Mouse (Mus musculus) skeletal muscle tissue, postnatal 0 days (tissue): Measurements from ENCODE around the gene Kansl3. TPM values are rescaled to one million over a fixed set of nuclear protein-coding genes. Genes with fewer than 3 reads are reported as not detected.

Experiments used
- microRNA-seq, 2 experiments: library from miRNA; unstranded; fragments of <30 nt; microRNA quantifications; one replicate each; pipeline ENCODE4; 2016
- polyA plus RNA-seq: library from polyadenylated mRNA; unstranded; fragments of >200 nt; fragmentation: Nextera tagmentation; extraction: Ambion mirVana; gene quantifications from 2 replicates; pipeline ENCODE4 v1.2.1, GENCODE M21; 2015

Gene Kansl3
- polyA plus RNA-seq: 20.3 and 23.6 TPM in 2 replicates

DNA sequence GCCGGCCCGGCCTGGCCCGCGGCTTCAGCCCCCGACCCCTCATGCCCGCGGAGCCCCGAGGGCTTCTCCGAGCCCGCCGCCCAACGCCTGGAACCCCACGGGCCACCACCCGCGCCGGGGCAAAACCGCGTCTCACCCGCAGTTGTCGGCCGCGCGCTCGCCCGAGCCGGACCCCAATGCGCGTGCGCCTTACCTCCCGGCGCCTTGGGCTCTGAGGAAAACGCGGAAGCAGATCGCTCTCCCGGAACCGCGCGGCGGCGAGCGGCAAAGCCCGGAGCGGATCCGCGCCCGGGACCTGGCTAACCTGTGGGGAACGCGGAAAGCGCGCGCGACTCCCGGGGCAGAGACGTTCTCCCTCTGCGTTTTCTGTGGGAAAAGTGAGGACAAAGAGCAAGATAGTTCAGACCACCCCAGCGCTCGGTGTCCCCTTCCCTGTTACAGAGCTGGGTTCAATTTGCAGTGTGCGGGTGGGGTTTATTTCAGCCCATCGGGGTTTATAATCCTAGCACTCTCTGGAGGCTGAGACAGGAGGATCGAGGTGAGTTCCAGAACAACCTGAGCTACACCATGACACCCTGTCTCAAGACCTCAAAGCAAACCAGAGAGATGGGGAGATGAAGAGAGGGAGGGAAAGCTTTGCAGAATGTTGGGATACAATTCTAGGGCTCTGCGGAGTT lies at the start of gene Kansl3:
TSS of gene Kansl3 (minus strand) at position 213 of the 677 bp plus-strand sequence.

GRCm38 (mm10) chr1:36371934-36372845 lies 3.2 kb upstream of the Kansl3 start, which contains the start of gene Fer1l5:
Gene Fer1l5, plus strand, starts transcription at chr1:36372291.

DNA sequence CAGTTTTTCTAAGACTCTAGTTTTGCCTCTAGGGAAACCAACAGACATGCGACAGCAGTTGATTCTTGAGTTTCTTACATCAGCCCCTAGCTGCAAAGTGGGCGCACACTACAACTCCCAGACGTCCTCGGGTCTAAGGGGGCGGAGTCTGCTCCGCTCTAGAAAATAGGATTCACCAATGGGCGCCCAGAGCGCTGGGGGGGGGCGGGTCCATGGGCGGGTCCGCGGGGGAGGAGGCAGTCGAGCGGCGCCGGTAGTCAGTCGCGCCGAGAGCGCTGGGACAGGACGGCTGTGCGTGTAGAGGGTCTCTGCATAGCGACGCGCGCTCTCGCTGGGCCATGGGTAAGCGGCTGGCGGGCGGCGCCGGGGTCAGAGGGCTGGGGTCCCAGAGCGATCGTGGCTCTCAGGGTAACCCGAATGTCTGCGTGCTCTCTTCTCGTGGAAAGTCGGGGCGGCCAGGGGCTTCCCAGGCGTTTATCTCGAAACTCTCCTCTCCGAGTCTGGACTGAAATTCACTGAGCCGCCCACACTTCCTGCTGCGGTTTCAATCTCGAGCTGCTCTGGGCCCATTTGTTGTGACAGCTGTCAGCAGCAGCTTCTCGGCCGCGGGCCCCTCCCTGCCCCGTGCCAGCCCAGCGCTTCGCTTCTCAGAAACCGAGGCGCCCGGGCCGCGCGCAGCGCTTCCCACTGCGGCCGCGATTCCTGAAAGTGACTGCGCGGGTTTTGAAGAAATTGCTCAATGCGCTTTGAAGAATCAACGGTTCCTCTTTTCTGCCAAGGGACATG lies 61.3 kb downstream of the Kansl3 start, which contains the start of gene Arid5a:
TSS of gene Arid5a (plus strand) at position 239 of the 786 bp plus-strand sequence.

Small RNA genes lying within 50 kb of the gene (microRNA-seq; reads per million reads assigned to microRNA genes)
- 0 to 0.30 reads per million in 2 experiments for gene Mir6898

Other genes with a start within 250 kb of the Kansl3 start
- 15.9 and 17.4 TPM in 2 replicates for gene Uggt1, start 124.5 kb downstream of the Kansl3 start, polyA plus RNA-seq
- 1.8 and 2.1 TPM in 2 replicates for gene Neurl3, start 94.5 kb downstream of the Kansl3 start, polyA plus RNA-seq
- 13.8 and 16.1 TPM in 2 replicates for gene Arid5a, start 61.4 kb downstream of the Kansl3 start, polyA plus RNA-seq
- 0.17 and 0.38 TPM in 2 replicates for gene Fer1l5, start 3.1 kb upstream of the Kansl3 start, polyA plus RNA-seq
- 26.3 and 27.8 TPM in 2 replicates for gene Lman2l, start 76.1 kb upstream of the Kansl3 start, polyA plus RNA-seq
- gene Cnnm4, start 102.4 kb upstream of the Kansl3 start, polyA plus RNA-seq: 5.9 TPM in 2 replicates
- 2.1 and 2.7 TPM in 2 replicates for gene Cnnm3, start 142.7 kb upstream of the Kansl3 start, polyA plus RNA-seq
- 53.8 and 60.7 TPM in 2 replicates for gene Ankrd23, start 167.7 kb upstream of the Kansl3 start, polyA plus RNA-seq
- 0.28 and 0.54 TPM in 2 replicates for gene Gm42417, start 170.2 kb upstream of the Kansl3 start, polyA plus RNA-seq
- 18.4 and 19.7 TPM in 2 replicates for gene Ankrd39, start 178.3 kb upstream of the Kansl3 start, polyA plus RNA-seq
- gene Sema4c, start 189.2 kb upstream of the Kansl3 start, polyA plus RNA-seq: 5.3 and 6.3 TPM in 2 replicates